Mouse (Mus musculus) left cerebral cortex, adult 18-20 months (tissue): ENCODE data around the gene Tcf23. TPM values are rescaled to one million over a fixed set of nuclear protein-coding genes. Genes with fewer than 3 reads are reported as not detected.

Experiments
- DNase-seq, 2 experiments: peaks; one replicate each; pipeline ENCODE4 v3.0.0; 2021 to 2022; ENCODE audit warnings: low spot score in 2 of 2, mixed read lengths in 1 of 2
- long read RNA-seq, 2 experiments: library from polyadenylated mRNA; stranded (forward); transcript quantifications; one replicate each; pipeline ENCODE4 v2.0.0; 2021
- total RNA-seq, 2 experiments: library from RNA; stranded (reverse); gene quantifications; 2 replicates each; pipeline ENCODE4 v1.2.3; 2021

Tcf23 gene
- total RNA-seq: under 1 TPM; 0.14 to 0.16 TPM
- long read RNA-seq, experiment 1: 0 reads
- long read RNA-seq, experiment 2: 0 reads

DNA sequence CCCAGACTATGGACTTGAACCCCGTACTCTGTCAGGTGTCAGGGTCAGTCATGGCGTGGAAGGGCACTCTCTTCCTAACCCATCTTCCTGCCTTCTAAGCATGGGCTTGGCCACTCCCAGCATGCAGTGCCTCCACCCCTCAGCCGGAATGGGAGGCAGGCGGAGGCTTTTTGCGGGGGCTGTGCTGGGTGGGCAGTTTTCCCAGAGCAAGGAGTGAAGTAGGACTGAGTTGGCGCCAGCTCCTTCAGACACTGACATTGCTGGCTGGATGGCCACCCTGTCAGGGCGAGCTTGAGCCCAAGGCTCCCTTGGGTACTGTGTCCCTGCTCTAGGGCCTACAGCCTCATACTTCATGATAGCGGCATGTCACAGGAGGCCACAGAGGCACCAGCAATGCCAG lies at the start of gene Tcf23:
TSS of gene Tcf23 (plus strand) at position 247 of the 400 bp plus-strand sequence.
- no peak for DNase-seq

DNA sequence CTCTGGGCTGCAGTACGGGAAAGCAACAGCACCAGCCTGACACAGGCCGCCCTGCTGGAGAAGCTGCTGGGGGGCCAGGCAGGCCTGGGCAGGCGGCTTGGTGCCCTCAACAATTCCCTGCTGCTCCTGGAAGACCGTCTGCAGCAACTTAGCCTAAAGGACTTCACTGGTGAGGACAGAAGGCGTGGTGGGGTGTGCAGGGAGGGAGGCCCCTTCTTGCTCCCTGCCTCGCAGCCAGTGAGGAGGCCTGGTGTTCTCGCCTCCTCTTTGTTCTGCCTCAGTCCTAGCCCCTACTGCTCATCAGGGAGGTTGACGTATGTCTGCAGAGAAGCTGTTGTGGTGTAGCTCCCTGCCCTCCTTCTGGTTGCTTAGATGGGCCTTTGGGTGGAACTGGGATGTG lies 49.8 kb upstream of the Tcf23 start:
- no peak for DNase-seq

GRCm38 (mm10) chr5:30919831-30920614 lies 48.4 kb upstream of the Tcf23 start:
- no peak for DNase-seq

DNA sequence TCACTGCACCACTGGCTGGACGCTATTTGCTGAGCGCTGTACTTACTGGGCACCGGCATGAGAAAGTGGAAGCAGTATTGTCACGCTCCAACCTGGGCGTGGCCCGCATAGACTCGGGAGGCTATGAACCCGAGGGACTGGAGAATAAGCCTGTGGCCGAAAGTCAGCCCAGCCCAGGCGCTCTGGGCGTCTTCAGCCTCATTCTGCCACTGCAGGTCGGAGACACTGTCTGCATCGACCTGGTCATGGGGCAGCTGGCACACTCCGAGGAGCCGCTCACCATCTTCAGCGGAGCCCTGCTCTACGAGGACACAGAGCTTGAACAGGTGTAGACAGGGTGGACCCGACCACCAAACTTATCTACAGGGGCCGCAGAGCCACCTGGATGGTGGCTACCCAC lies 47.8 kb upstream of the Tcf23 start:
- DNase-seq: no peak

DNA sequence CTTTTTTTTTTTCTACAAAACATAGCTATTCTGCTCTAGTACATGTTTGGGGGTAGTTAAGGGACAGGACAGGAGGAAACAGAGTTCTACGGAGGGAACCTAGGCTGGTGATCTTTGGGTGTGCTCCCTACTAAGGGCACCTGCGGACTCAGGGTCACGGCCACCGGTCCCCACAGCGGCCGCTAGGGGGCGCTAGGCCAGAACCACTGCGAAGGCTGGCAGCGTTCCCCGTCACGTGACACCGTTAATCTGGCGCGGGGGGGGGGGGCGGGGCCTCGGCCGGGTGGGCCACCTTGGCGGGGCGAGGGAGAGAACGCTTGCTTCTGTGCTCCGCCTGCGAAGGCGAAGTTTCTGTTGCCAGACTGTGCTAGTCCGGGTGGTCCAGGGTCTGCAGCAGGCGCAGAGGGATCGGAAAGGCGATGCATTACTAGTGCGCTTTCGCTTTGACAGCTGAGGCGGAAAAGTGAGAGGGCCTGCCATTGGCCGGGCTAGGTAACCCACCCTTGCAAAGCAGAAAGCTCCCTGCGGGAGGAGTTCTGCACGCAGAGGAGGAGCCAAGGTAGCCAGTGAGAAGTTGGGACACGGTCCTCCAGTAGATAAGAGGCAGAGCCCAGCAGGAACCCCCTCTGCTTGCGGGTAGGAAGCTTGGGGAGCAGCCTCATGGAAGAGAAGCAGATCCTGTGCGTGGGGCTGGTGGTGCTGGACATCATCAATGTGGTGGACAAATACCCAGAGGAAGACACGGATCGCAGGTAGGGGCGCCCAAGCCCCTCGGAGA lies 47.0 kb upstream of the Tcf23 start, which contains the start of gene Khk:
TSS of gene Khk (plus strand) at position 176 of the 778 bp plus-strand sequence.
- DNase-seq: peak; percentile 87 to 94

GRCm38 (mm10) chr5:30922581-30923041 lies 45.9 kb upstream of the Tcf23 start:
- DNase-seq: no peak

DNA sequence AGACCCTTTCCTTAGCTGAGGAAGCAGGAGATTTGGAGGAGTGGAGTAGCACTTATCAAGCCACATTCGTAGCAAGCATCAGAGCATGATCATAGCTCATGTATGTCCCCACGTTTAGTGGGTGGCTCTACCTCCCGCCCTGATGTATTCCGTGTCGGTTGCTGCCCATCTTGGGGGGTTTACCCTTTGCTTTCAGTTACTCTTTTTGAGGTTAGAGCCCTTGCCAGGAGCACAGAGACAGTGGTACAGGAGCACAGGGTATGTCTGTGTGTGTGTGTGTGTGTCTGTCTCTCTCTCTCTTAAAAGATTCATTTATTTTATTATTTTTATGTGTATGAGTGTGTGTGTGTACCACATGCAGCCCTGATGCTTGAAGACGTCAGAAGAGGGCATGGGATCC lies 45.3 kb upstream of the Tcf23 start:
- DNase-seq: no peak

- no peak for DNase-seq
Measured at GRCm38 (mm10) chr5:30924614-30925013, 43.8 kb upstream of the Tcf23 start.

DNA sequence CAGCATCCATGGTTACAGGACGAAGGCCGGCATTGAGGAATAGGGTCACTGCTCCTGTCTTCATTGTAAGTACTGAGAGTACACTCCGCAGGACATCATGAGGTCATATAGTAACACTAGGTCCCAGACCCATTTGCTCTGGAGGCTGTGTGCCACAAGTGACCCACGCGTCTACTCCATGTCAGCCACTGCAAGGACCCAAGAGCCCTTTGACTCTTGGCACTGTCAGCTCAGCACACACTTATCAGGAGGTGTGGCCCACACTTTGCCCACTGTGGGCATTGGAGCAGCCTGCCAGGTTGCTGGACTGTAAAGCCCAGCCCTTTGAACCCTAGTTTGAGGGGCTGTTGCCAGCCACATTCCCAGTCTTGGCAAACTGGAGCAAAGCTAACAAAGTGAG lies 43.2 kb upstream of the Tcf23 start:
- no peak for DNase-seq

GRCm38 (mm10) chr5:30926073-30926472 lies 42.4 kb upstream of the Tcf23 start:
- no peak for DNase-seq

GRCm38 (mm10) chr5:30927945-30928529 lies 40.4 kb upstream of the Tcf23 start:
- peak in 1 of 2 experiments; percentile 48 for DNase-seq

GRCm38 (mm10) chr5:30930121-30930520 lies 38.3 kb upstream of the Tcf23 start:
- DNase-seq: peak; percentile 80 to 86

DNA sequence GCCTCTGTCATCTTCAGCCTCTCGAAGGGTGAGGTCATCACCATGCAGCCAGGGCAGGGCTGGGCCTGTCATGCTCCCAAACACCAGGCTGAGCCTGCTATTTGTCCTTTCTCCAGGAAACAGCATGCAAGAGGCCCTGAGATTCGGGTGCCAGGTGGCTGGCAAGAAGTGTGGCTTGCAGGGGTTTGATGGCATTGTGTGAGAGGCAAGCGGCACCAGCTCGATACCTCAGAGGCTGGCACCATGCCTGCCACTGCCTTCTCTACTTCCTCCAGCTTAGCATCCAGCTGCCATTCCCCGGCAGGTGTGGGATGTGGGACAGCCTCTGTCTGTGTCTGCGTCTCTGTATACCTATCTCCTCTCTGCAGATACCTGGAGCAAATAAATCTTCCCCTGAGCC lies 37.6 kb upstream of the Tcf23 start:
- DNase-seq: no peak

DNA sequence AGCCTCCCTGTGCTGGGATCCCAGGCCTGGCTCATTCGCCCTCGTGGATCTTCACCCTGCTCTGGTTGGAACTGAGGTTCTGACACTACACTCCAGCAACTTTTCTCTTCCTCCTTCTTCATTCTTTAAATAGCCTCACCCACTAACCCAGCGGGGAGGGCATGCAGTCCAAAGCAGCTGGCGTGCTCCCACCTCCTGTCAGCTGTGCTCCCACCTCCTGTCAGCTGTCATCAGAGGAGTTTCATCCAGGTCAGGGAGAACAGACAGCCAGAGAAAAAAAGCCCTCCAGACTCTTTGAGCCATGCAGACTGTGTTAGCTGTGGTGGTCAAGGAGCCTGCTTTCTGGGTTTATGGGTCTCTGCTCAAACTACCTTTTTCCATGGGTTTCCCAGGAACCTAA lies 37.1 kb upstream of the Tcf23 start:
- DNase-seq: no peak

- DNase-seq: no peak
Measured at GRCm38 (mm10) chr5:30933705-30934104, 34.8 kb upstream of the Tcf23 start.

DNA sequence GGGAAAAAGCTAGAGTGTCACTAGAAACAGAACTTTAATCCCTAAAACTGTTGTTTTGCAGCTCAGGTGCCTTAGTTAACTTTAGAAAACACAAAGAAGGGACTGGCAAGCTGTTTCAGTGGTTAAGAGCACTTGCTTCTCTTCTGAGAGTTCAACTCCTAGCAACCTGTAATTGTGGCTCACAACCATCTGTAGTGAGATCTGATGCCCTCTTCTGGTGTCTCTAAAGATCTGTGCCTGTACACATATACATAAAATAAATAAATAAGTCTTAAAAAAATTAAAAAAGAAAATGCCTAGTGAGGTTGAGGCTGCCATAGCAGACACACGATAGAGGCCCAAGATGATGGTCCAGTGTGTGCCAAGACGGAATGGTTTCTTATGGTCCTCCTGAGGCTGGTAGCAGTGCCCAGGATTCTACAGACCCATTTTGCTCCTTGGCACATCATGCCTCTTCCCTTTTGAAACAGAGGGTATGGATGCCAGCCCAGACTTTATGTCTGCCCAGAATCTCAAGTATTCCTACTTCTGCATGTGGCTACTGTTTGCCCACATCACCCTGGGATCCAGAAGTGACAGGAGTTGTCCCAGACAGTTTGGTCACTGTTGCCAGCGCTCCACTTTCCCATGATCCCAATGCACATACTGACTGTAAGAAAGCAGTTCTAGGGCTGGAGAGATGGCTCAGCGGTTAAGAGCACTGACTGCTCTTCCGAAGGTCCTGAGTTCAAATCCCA lies 33.6 kb upstream of the Tcf23 start:
- DNase-seq: no peak

DNA sequence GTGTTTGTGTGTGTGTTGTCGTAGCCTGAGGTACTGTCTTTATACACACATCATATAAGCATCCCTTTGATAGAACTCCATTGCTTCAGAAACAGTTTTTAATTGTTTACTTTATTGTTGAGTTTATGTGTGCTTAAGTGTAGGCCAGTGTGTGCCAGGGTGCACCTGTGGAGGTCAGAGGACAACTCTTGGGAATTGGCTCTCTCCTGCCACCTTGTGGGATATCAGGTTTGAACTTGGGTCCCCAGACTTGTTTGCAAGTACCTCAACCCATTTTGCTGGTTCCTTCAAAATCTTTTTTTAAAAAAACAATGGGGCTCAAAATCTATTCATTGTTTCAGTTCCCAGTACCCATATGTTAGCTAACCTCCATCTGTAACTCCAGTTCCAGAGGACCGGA lies 25.5 kb upstream of the Tcf23 start:
- no peak for DNase-seq

- no peak for DNase-seq
Measured at GRCm38 (mm10) chr5:30944344-30944743, 24.1 kb upstream of the Tcf23 start.

DNA sequence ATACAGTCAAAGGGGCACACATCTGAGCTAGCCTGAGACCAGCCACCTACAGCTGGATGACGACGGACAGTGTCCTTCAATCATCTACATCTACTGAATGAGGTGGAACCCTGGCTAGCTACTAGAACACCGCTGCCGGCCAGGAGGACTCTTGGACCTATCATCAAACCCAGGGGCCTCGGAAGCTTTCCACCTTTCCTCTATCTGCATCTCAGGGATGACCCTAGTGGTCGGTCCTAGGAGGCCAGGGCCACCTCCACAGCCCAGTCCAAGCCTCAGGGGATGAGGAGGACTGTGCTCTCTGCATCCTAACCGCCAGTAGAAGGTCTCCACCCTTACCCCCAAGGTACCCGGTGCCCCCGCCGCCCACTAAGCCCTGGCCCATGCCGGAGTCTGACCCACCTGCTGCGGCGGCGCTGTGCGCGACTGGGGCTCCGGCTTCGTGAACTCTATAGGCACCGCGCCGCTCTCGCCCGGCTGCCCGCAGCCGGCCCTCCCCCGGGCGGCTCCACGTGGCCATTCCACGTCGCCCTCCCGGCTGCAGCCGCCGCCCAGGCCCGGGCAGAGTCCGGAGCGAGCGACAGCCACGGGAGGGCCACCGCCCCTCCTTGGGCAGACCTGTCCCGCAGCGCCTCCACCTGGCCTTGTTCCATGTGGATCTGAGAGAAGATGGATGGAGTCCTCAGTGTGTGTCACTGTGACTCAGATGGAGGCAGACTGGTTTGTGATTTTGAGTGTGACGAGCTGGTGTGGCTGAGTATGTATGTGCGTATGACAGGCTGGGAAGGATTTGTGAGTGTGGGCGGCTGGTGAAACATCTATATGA lies 23.3 kb upstream of the Tcf23 start, which contains the start of gene Cgref1:
TSS of gene Cgref1 (minus strand) at position 636 of the 826 bp plus-strand sequence.
- peak; percentile 75 to 80 for DNase-seq

DNA sequence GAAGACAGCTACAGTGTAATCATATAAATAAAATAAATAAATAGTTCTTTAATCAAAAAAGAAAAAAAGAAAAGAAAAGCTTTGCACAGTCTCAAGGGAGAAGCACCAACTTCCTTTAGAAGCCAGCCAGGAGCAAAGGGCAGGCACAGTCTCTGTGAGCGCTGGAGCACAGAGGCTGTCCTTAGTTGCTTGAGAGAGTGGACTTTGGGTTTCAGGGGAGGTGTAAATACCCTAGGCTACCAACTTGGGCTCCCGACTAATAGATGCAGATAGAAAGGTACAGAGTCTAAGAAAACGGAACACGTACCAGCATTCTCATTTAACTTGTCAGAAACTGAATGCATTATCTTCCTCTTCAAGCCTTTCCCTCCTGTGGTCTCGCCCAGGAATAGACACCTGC lies 19.8 kb upstream of the Tcf23 start:
- DNase-seq: no peak
